11 mouse cellular contexts compared by ENCODE assay signal in the genomic region with DNA sequence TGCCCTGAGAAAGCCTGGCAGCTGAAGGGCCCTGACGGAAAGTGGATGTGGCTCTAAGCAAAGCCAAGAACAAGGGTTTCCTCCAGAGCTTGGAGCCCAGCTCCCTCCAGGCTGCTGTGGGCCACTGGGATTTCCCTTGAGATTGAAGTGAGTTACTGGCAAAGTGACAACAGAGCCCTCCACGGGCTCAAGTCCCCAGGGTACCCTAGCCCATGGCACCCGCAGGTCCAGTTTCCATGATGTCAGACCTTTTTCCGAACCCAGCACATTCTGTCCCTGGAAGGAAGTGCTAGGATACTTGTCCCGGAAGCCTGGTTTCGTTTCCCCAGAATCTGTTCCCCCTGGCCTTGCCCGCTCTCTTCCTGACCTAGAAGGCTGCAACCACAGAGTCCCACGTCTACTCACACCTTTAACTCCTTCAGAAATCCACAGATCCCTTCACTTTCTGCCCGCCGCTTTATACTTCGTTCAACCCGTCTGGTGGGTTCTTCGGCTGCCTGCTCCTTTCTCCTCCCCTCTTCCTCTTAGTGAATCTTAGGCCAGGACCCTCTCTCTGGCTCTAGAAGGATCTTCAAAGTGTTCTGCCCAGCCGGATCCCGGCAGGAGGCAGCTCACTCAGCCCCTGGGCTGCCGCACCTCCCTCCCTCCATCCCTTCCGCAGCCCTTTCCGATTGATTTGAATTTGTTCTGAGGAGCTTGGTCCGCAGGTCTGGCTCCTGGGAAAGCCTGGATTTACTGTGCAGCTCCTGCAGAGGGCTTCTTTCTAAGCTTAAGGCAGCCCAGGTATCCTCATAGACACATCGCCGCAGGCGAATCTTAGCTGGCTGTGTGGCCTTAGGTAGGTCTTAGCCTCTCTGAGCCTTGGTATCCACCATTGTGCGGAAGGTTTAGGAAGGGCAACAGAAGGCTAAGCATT. TPM values are rescaled to one million over a fixed set of nuclear protein-coding genes. Genes with fewer than 3 reads are reported as not detected.
DNase-seq lines count a peak whose midpoint lies in the region; ATAC-seq and TF ChIP-seq lines count a peak whose summit lies in the region.
"Had no signal": no experiment of that assay in that cellular context is flagged by ENCODE, and none has a peak within 500 bp of the region (broad histone marks: within the 10 kb centered on the region; RNA-seq: fewer than 3 reads in every experiment).

No protein-coding gene starts in this region.

- no peak overlapping the region for H3K9ac ChIP-seq in forebrain, embryonic 14.5 days (ENCODE audit: low read length)
- no peak overlapping the region for H3K9ac ChIP-seq in kidney, postnatal 0 days (ENCODE audit: low read depth, low read length)
- H3K9ac ChIP-seq in embryonic facial prominence, embryonic 14.5 days (ENCODE audit: low read depth, low read length), result no peak overlapping the region
- no peak overlapping the region for H3K9ac ChIP-seq in limb, embryonic 12.5 days (replicated peaks)
- H3K9ac ChIP-seq: liver, embryonic 15.5 days had no signal

- no peak for ATAC-seq in forebrain, embryonic 14.5 days
- ATAC-seq in kidney, postnatal 0 days (replicated peaks; ENCODE audit: low FRiP score, low read depth), result no peak
- no peak for ATAC-seq in embryonic facial prominence, embryonic 14.5 days (ENCODE audit: low read depth)
- ATAC-seq in limb, embryonic 12.5 days (ENCODE audit: insufficient number of reproducible peaks, insufficient read depth, low FRiP score, low TSS enrichment, low read depth), result no peak
- ATAC-seq in erythroblast, adult 5-6 weeks (replicated peaks; ENCODE audit: low FRiP score, poor library complexity, severe bottlenecking), result no peak

- DNase-seq in forebrain, embryonic 10.5 days (ENCODE audit: extremely low spot score, low spot score), result peak; percentile 31
- DNase-seq in forebrain, embryonic 14.5 days (ENCODE audit: low spot score), result no peak
- DNase-seq in kidney, postnatal 0 days (ENCODE audit: low spot score), result no peak
- DNase-seq in kidney, adult 9 months, result no peak
- no peak for DNase-seq in embryonic facial prominence, embryonic 14.5 days (ENCODE audit: low spot score)
- DNase-seq in layer of hippocampus, adult 11-12 months (ENCODE audit: low spot score), result no peak
- DNase-seq: layer of hippocampus, adult 9-11 months; right cerebral cortex, postnatal 25 days had no signal

- H3K27ac ChIP-seq in forebrain, embryonic 10.5 days, result no peak overlapping the region
- no peak overlapping the region for H3K27ac ChIP-seq in forebrain, embryonic 14.5 days (ENCODE audit: low read depth, low read length)
- no peak overlapping the region for H3K27ac ChIP-seq in kidney, postnatal 0 days
- H3K27ac ChIP-seq in embryonic facial prominence, embryonic 14.5 days (replicated peaks; ENCODE audit: low read depth, low read length), result no peak overlapping the region
- H3K27ac ChIP-seq in limb, embryonic 12.5 days, result no peak overlapping the region
- H3K27ac ChIP-seq: liver, embryonic 15.5 days had no signal

- peaks cover 10% of the 10 kb centered on the region for H3K4me1 ChIP-seq in forebrain, embryonic 10.5 days
- H3K4me1 ChIP-seq in forebrain, embryonic 14.5 days (ENCODE audit: control insufficient read depth, insufficient read depth, low read length), result no peaks in the 10 kb centered on the region
- no peaks in the 10 kb centered on the region for H3K4me1 ChIP-seq in kidney, postnatal 0 days (replicated peaks; ENCODE audit: insufficient read depth, low read length)
- no peaks in the 10 kb centered on the region for H3K4me1 ChIP-seq in embryonic facial prominence, embryonic 14.5 days (ENCODE audit: control insufficient read depth, insufficient read depth, low read length)
- peaks cover 11% of the 10 kb centered on the region for H3K4me1 ChIP-seq in limb, embryonic 12.5 days (replicated peaks)
- H3K4me1 ChIP-seq: liver, embryonic 15.5 days had no signal

- H3K9me3 ChIP-seq in forebrain, embryonic 10.5 days, result no peaks in the 10 kb centered on the region
- no peaks in the 10 kb centered on the region for H3K9me3 ChIP-seq in forebrain, embryonic 14.5 days (replicated peaks; ENCODE audit: control insufficient read depth, low read length)
- H3K9me3 ChIP-seq in kidney, postnatal 0 days (replicated peaks; ENCODE audit: low read length), result no peaks in the 10 kb centered on the region
- H3K9me3 ChIP-seq in embryonic facial prominence, embryonic 14.5 days (ENCODE audit: control insufficient read depth, low read length), result no peaks in the 10 kb centered on the region
- no peaks in the 10 kb centered on the region for H3K9me3 ChIP-seq in limb, embryonic 12.5 days
- H3K9me3 ChIP-seq: liver, embryonic 15.5 days had no signal

- H3K4me2 ChIP-seq in forebrain, embryonic 14.5 days (ENCODE audit: low read length), result no peak overlapping the region
- H3K4me2 ChIP-seq in kidney, postnatal 0 days (ENCODE audit: low read length), result no peak overlapping the region
- H3K4me2 ChIP-seq in embryonic facial prominence, embryonic 14.5 days (ENCODE audit: low read depth, low read length), result peak overlapping the region; percentile 1; the same call in 1 of the 2 replicates
- H3K4me2 ChIP-seq in limb, embryonic 12.5 days, result 0 out of 2 replicates have a peak overlapping the region, but pooled peaks have one; percentile 1
- H3K4me2 ChIP-seq: liver, embryonic 15.5 days had no signal

- no peak for TF ChIP-seq CTCF in kidney, postnatal 0 days (IDR thresholded peaks at IDR 0.05; ENCODE audit: low read depth)

- 1% methylated on average over 23 of the region's 23 CpGs for WGBS in forebrain, embryonic 10.5 days
- WGBS in forebrain, embryonic 14.5 days, result under 1% methylated on average over 23 of the region's 23 CpGs
- WGBS in kidney, postnatal 0 days, result 2% methylated on average over 23 of the region's 23 CpGs
- WGBS in embryonic facial prominence, embryonic 14.5 days, result under 1% methylated on average over 23 of the region's 23 CpGs
- WGBS in limb, embryonic 12.5 days, result 3% methylated on average over 23 of the region's 23 CpGs

- peaks cover 100% of the 10 kb centered on the region for H3K27me3 ChIP-seq in forebrain, embryonic 10.5 days (ENCODE audit: poor library complexity, severe bottlenecking)
- H3K27me3 ChIP-seq in forebrain, embryonic 14.5 days (replicated peaks; ENCODE audit: control insufficient read depth, insufficient read depth, low read length), result peaks cover 86% of the 10 kb centered on the region
- peaks cover 82% of the 10 kb centered on the region for H3K27me3 ChIP-seq in kidney, postnatal 0 days (ENCODE audit: insufficient read depth, low read length)
- H3K27me3 ChIP-seq in embryonic facial prominence, embryonic 14.5 days (replicated peaks; ENCODE audit: control insufficient read depth, insufficient read depth, low read length), result peaks cover 76% of the 10 kb centered on the region
- peaks cover 95% of the 10 kb centered on the region for H3K27me3 ChIP-seq in limb, embryonic 12.5 days

- H3K36me3 ChIP-seq in forebrain, embryonic 10.5 days (replicated peaks), result no peaks in the 10 kb centered on the region
- no peaks in the 10 kb centered on the region for H3K36me3 ChIP-seq in forebrain, embryonic 14.5 days (ENCODE audit: control insufficient read depth, insufficient read depth, low read length)
- H3K36me3 ChIP-seq in kidney, postnatal 0 days (ENCODE audit: insufficient read depth, low read length), result no peaks in the 10 kb centered on the region
- H3K36me3 ChIP-seq in embryonic facial prominence, embryonic 14.5 days (ENCODE audit: control insufficient read depth, insufficient read depth, low read length), result no peaks in the 10 kb centered on the region
- no peaks in the 10 kb centered on the region for H3K36me3 ChIP-seq in limb, embryonic 12.5 days
- H3K36me3 ChIP-seq: liver, embryonic 15.5 days had no signal

- H3K4me3 ChIP-seq in forebrain, embryonic 10.5 days, result no peak overlapping the region
- no peak overlapping the region for H3K4me3 ChIP-seq in forebrain, embryonic 14.5 days (ENCODE audit: low read depth, low read length)
- H3K4me3 ChIP-seq in kidney, postnatal 0 days (replicated peaks; ENCODE audit: low read depth, low read length), result 0 out of 2 replicates have a peak overlapping the region, but pooled peaks have one; percentile 7
- no peak overlapping the region for H3K4me3 ChIP-seq in embryonic facial prominence, embryonic 14.5 days (ENCODE audit: low read depth, low read length)
- H3K4me3 ChIP-seq in limb, embryonic 12.5 days (replicated peaks), result no peak overlapping the region
- H3K4me3 ChIP-seq: liver, embryonic 15.5 days had no signal

RNA-seq across cellular contexts. Expression of a gene that starts 7.0 kb away (rescaled TPM):
- not detected in 2 replicates for polyA plus RNA-seq in forebrain, embryonic 10.5 days (2016; fragmentation: Nextera tagmentation; extraction: Ambion mirVana)
- 0.09 TPM in 1 of 2 replicates, not detected in the other for polyA plus RNA-seq in forebrain, embryonic 14.5 days (2014; fragmentation: Nextera tagmentation; extraction: Ambion mirVana)
- 0.04 TPM in 1 of 2 replicates, not detected in the other for polyA plus RNA-seq in kidney, postnatal 0 days (2015; fragmentation: Nextera tagmentation; extraction: Ambion mirVana)
- 1.6 and 2.0 TPM in 2 replicates for polyA plus RNA-seq in embryonic facial prominence, embryonic 14.5 days (2014; fragmentation: Nextera tagmentation; extraction: Ambion mirVana)
- 2.8 and 3.1 TPM in 2 replicates for polyA plus RNA-seq in limb, embryonic 12.5 days (2016; fragmentation: Nextera tagmentation; extraction: Ambion mirVana)
- not detected in 2 replicates for total RNA-seq in erythroblast, adult 5-6 weeks (2015; ENCODE audit: low replicate concordance)
- not detected in 2 replicates for total RNA-seq in erythroblast, adult 5-6 weeks (2017; ENCODE audit: low replicate concordance)
- polyA plus RNA-seq: liver, embryonic 15.5 days had no signal

Comparison
In these comparisons a context has a peak if more than half of its experiments do, and no peak if none do; other contexts are left out.
1. H3K4me2 ChIP-seq: peak in embryonic facial prominence, embryonic 14.5 days (single experiment) and limb, embryonic 12.5 days (single experiment); none in forebrain, embryonic 14.5 days (single experiment) and kidney, postnatal 0 days (single experiment).